Mouse (Mus musculus) macrophage (primary cell): ENCODE results near the gene Gm11627. TPM values are rescaled to one million over a fixed set of nuclear protein-coding genes. Genes with fewer than 3 reads are reported as not detected.

ENCODE experiments used
- H3K27ac ChIP-seq: fragments of 350-480 bp; formaldehyde crosslinking; 2 replicates; pipeline ENCODE4 v1.9.0; 2021
- H3K36me3 ChIP-seq: fragments of 350-480 bp; formaldehyde crosslinking; 2 replicates; pipeline ENCODE4 v1.9.0; 2021; ENCODE audit errors: inconsistent target
- H3K4me3 ChIP-seq: fragments of 350-480 bp; formaldehyde crosslinking; 2 replicates; pipeline ENCODE4 v1.9.0; 2021; ENCODE audit errors: inconsistent target
- H3K79me2 ChIP-seq: fragments of 350-480 bp; formaldehyde crosslinking; 2 replicates; pipeline ENCODE4 v1.9.0; 2021; ENCODE audit errors: inconsistent target
- WGBS: methylation state at CpG from one replicate; pipeline ENCODE4 v1.1.7; 2026; ENCODE audit warnings: inconsistent platforms; ENCODE audit not compliant: missing documents; 5-methylcytosine and 5-hydroxymethylcytosine counted together
- polyA plus RNA-seq: library from polyadenylated mRNA; stranded (reverse); fragments of 250-400 nt; gene quantifications from 3 replicates; pipeline ENCODE4 v1.2.4, GENCODE M21; 2018; ENCODE audit warnings: inconsistent platforms

Gene Gm11627
- polyA plus RNA-seq, 1 experiment from 2014 or later: not detected

GRCm38 (mm10) chr11:102606751-102607171 lies 27.5 kb upstream of the Gm11627 start:
- Histone ChIP-seq H3K36me3 (no peaks in the 10 kb centered on the region), H3K79me2 (no peaks in the 10 kb centered on the region), H3K27ac (no peak overlapping the region), H3K4me3 (no peak overlapping the region)
- 42% methylated on average over 12 of the region's 12 CpGs for WGBS

- Histone ChIP-seq H3K4me3 (no peak overlapping the region), H3K27ac (no peak overlapping the region), H3K36me3 (no peaks in the 10 kb centered on the region), H3K79me2 (no peaks in the 10 kb centered on the region)
- WGBS: 9% methylated on average over 59 of the region's 62 CpGs
These were observed 26.5 kb upstream of the Gm11627 start for GRCm38 (mm10) chr11:102605553-102606416.

- H3K4me3 ChIP-seq: no peak overlapping the region
- H3K27ac ChIP-seq: no peak overlapping the region
These were observed 25.7 kb upstream of the Gm11627 start for GRCm38 (mm10) chr11:102604777-102605552.

GRCm38 (mm10) chr11:102604010-102604584 lies 24.8 kb upstream of the Gm11627 start, which contains the start of gene Fzd2:
Gene Fzd2, plus strand, starts transcription at chr11:102604396.
- Histone ChIP-seq H3K27ac (no peak within 1 kb of the TSS), H3K79me2 (no peaks in the 10 kb centered on the region), H3K4me3 (peak within 1 kb of the TSS; percentile 23), H3K36me3 (no peaks in the 10 kb centered on the region)
- 2% methylated on average over 29 of the region's 31 CpGs for WGBS

More at GRCm38 (mm10) chr11:102604777-102605552, 25.7 kb upstream of the Gm11627 start:
- no peaks in the 10 kb centered on the region for H3K79me2 ChIP-seq
- H3K36me3 ChIP-seq: no peaks in the 10 kb centered on the region
- 2% methylated on average over 74 of the region's 74 CpGs for WGBS

- Histone ChIP-seq H3K27ac (no peak overlapping the region), H3K79me2 (no peaks in the 10 kb centered on the region), H3K36me3 (no peaks in the 10 kb centered on the region), H3K4me3 (peak overlapping the region; percentile 23)
- 1% methylated on average over 10 of the region's 10 CpGs for WGBS
These were observed 24.2 kb upstream of the Gm11627 start for GRCm38 (mm10) chr11:102603496-102603850.

GRCm38 (mm10) chr11:102602816-102603495 lies 23.7 kb upstream of the Gm11627 start:
- no peak overlapping the region for H3K27ac ChIP-seq
- WGBS: 16% methylated on average over 11 of the region's 13 CpGs

GRCm38 (mm10) chr11:102599912-102600311 lies 20.7 kb upstream of the Gm11627 start:
- no peaks in the 10 kb centered on the region for H3K36me3 ChIP-seq
- no peak overlapping the region for H3K27ac ChIP-seq
- no peaks in the 10 kb centered on the region for H3K79me2 ChIP-seq
- no peak overlapping the region for H3K4me3 ChIP-seq
- WGBS: 76% methylated on average over 3 of the region's 3 CpGs

More at GRCm38 (mm10) chr11:102602816-102603495, 23.7 kb upstream of the Gm11627 start:
- Histone ChIP-seq H3K4me3 (peak overlapping the region; percentile 23), H3K36me3 (no peaks in the 10 kb centered on the region), H3K79me2 (no peaks in the 10 kb centered on the region)

- Histone ChIP-seq H3K36me3 (no peaks in the 10 kb centered on the region), H3K27ac (no peak overlapping the region), H3K79me2 (no peaks in the 10 kb centered on the region), H3K4me3 (no peak overlapping the region)
- WGBS: 52% methylated on average over 4 of the region's 4 CpGs
These were observed 16.1 kb upstream of the Gm11627 start for GRCm38 (mm10) chr11:102595341-102595820.

- Histone ChIP-seq H3K4me3 (no peak overlapping the region), H3K79me2 (no peaks in the 10 kb centered on the region), H3K36me3 (no peaks in the 10 kb centered on the region), H3K27ac (no peak overlapping the region)
- WGBS: 91% methylated on average over 2 of the region's 3 CpGs
These were observed 8.3 kb upstream of the Gm11627 start for GRCm38 (mm10) chr11:102587554-102587953.

GRCm38 (mm10) chr11:102586445-102587130 lies 7.3 kb upstream of the Gm11627 start:
- H3K27ac ChIP-seq: no peak overlapping the region
- no peaks in the 10 kb centered on the region for H3K79me2 ChIP-seq
- 93% methylated on average over 4 of the region's 4 CpGs for WGBS
- H3K36me3 ChIP-seq: no peaks in the 10 kb centered on the region
- H3K4me3 ChIP-seq: no peak overlapping the region

GRCm38 (mm10) chr11:102582736-102583135 lies 3.5 kb upstream of the Gm11627 start:
- WGBS: 55% methylated on average over 5 of the region's 5 CpGs
- H3K36me3 ChIP-seq: no peaks in the 10 kb centered on the region
- no peak overlapping the region for H3K27ac ChIP-seq
- no peak overlapping the region for H3K4me3 ChIP-seq
- H3K79me2 ChIP-seq: no peaks in the 10 kb centered on the region

- no peak overlapping the region for H3K4me3 ChIP-seq
- 68% methylated on average over 13 of the region's 13 CpGs for WGBS
- no peak overlapping the region for H3K27ac ChIP-seq
- no peaks in the 10 kb centered on the region for H3K79me2 ChIP-seq
- H3K36me3 ChIP-seq: no peaks in the 10 kb centered on the region
These were observed 2.9 kb upstream of the Gm11627 start for GRCm38 (mm10) chr11:102582016-102582610.

- no peak overlapping the region for H3K27ac ChIP-seq
These were observed 2.2 kb upstream of the Gm11627 start for GRCm38 (mm10) chr11:102581281-102582015.

More at GRCm38 (mm10) chr11:102581281-102582015, 2.2 kb upstream of the Gm11627 start:
- Histone ChIP-seq H3K36me3 (no peaks in the 10 kb centered on the region), H3K79me2 (no peaks in the 10 kb centered on the region), H3K4me3 (no peak overlapping the region)
- 50% methylated on average over 11 of the region's 11 CpGs for WGBS
